Mouse (Mus musculus): Measurements from ENCODE around the gene Klk12. TPM values are rescaled to one million over a fixed set of nuclear protein-coding genes. Genes with fewer than 3 reads are reported as not detected.
A peak's percentile ranks its signal among the peaks of the same experiment; 100 is the strongest.

Gene Klk12
- polyA plus RNA-seq, 1 experiment from 2014 or later, result not detected

DNA sequence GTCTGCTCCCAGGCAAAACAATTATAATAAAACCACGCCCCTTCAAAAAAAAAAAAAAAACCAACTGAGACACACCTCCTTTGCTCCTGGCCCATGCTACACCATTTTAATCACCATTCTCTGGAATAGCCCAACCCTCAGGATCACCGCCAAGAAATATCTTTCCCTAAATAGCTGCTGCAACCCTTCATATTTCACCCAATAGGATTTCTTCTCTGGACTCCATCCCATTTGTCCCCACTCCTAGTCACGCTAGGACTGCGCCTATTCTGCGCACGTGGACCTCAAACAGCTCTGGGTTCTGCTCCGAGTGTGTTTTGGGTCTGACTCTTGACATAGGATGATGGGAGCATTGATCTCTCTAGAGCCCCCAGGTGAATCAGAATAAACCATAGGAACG is 27.7 kb downstream of the Klk12 start:
- ATAC-seq (ENCODE audit: insufficient number of reproducible peaks, insufficient read depth, low FRiP score, low read depth), result no peak; the same call in 1 of the 2 replicates
- Histone ChIP-seq H3K4me1 (ENCODE audit: control insufficient read depth in 2 of 2, insufficient read depth in 2 of 2, low read length in 2 of 2) (peaks cover 9 to 11% of the 10 kb centered on the region in 2 experiments; a peak in 2 of 4 replicates), H3K27me3 (ENCODE audit: control insufficient read depth, insufficient read depth, low read length) (peaks cover 28% of the 10 kb centered on the region), H3K4me3 (ENCODE audit: control insufficient read depth in 1 of 2, insufficient read depth in 1 of 2, low read depth in 1 of 2, low read length in 2 of 2) (peak overlapping the region; percentile 57 to 64), H3K4me2 (ENCODE audit: low read length) (peak overlapping the region; percentile 83), H3K36me3 (ENCODE audit: control insufficient read depth, insufficient read depth, low read length) (no peaks in the 10 kb centered on the region), H3K9me3 (ENCODE audit: control insufficient read depth, low read length) (no peaks in the 10 kb centered on the region), H3K27ac (replicated peaks in 1 of 2; ENCODE audit: control insufficient read depth in 1 of 2, insufficient read depth in 1 of 2, low read depth in 2 of 2, low read length in 2 of 2) (no peak overlapping the region), H3K9ac (ENCODE audit: low read length) (no peak overlapping the region)
- WGBS, result 8% methylated on average over 8 of the region's 8 CpGs

DNA sequence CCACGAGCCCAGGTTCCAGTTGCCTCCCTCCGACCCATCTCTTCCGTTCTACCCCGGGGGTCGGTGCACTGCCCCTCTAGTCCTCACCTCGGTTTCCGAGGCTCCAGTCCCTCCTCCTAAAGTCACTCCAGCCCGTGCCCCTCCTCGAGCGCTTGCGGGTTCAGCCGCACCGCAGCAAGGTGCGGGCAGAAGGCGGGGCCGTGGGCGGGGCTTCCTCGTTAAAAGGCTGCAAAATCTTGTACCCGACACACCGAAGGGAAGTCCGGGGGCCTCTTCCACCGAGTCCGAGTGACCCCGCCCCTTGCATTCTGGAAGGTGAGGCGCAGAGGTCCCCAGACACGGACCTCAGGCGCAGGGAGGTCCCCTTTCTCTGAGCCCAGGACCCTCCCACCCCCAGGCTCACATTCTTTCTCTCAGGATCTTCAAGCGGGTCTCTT is 28.7 kb downstream of the Klk12 start, which contains the start of gene Klk8:
TSS of gene Klk8 (plus strand) at position 245 of the 437 bp plus-strand sequence.
- peaks cover 9 to 11% of the 10 kb centered on the region in 2 experiments; a peak in 2 of 4 replicates for H3K4me1 ChIP-seq (ENCODE audit: control insufficient read depth in 2 of 2, insufficient read depth in 2 of 2, low read length in 2 of 2)
- WGBS, result under 1% methylated on average over 28 of the region's 28 CpGs
- peak within 1 kb of the TSS; percentile 83 for H3K4me2 ChIP-seq (ENCODE audit: low read length)
- ATAC-seq (ENCODE audit: insufficient number of reproducible peaks, insufficient read depth, low FRiP score, low read depth), result no peak
- H3K4me3 ChIP-seq (ENCODE audit: control insufficient read depth in 1 of 2, insufficient read depth in 1 of 2, low read depth in 1 of 2, low read length in 2 of 2), result peak within 1 kb of the TSS; percentile 57 to 64
- H3K9me3 ChIP-seq (ENCODE audit: control insufficient read depth, low read length), result no peaks in the 10 kb centered on the region
- H3K27me3 ChIP-seq (ENCODE audit: control insufficient read depth, insufficient read depth, low read length), result peaks cover 28% of the 10 kb centered on the region
- H3K36me3 ChIP-seq (ENCODE audit: control insufficient read depth, insufficient read depth, low read length), result no peaks in the 10 kb centered on the region
- H3K27ac ChIP-seq (replicated peaks in 1 of 2; ENCODE audit: control insufficient read depth in 1 of 2, insufficient read depth in 1 of 2, low read depth in 2 of 2, low read length in 2 of 2), result no peak within 1 kb of the TSS
- H3K9ac ChIP-seq (ENCODE audit: low read length), result peak within 1 kb of the TSS; percentile 51

DNA sequence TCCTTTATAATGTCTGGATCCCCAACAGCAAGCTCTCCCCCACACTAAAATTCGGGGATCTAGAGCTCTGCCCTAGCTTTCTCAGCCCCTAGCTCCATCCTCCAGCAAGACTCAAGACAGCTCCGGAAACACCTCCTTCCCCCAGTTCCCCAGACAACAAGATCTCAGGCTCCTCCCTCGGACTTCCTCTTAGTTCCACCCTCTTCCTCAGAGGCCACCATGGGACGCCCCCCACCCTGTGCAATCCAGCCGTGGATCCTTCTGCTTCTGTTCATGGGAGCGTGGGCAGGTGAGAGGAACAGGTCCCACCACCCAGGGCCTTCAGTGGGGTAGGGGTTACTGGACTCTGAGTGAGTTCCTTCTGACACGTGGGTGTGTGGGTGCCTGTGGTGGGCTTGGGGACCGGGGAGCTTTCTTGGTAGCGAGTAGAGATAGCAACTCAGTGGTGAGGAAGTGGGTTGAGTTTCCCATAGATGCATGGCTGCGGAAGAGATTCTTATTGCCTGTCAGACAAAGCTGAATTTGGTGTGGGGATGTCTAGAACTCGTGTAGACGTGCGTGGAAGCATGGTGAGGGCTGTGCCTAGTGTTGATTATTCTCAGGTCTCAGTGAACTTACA is 29.3 kb downstream of the Klk12 start:
- Histone ChIP-seq H3K9me3 (ENCODE audit: control insufficient read depth, low read length) (no peaks in the 10 kb centered on the region), H3K4me3 (ENCODE audit: control insufficient read depth in 1 of 2, insufficient read depth in 1 of 2, low read depth in 1 of 2, low read length in 2 of 2) (peak overlapping the region; percentile 57 to 64), H3K27me3 (ENCODE audit: control insufficient read depth, insufficient read depth, low read length) (peaks cover 28% of the 10 kb centered on the region), H3K27ac (replicated peaks in 1 of 2; ENCODE audit: control insufficient read depth in 1 of 2, insufficient read depth in 1 of 2, low read depth in 2 of 2, low read length in 2 of 2) (no peak overlapping the region), H3K4me1 (ENCODE audit: control insufficient read depth in 2 of 2, insufficient read depth in 2 of 2, low read length in 2 of 2) (peaks cover 9 to 11% of the 10 kb centered on the region in 2 experiments; a peak in 2 of 4 replicates), H3K36me3 (ENCODE audit: control insufficient read depth, insufficient read depth, low read length) (no peaks in the 10 kb centered on the region), H3K9ac (ENCODE audit: low read length) (peak overlapping the region; percentile 51; the same call in 1 of the 2 replicates), H3K4me2 (ENCODE audit: low read length) (peak overlapping the region; percentile 83)
- 32% methylated on average over 13 of the region's 13 CpGs for WGBS
- 0 out of 2 replicates have a peak, but pooled peaks have one; percentile 18 for ATAC-seq (ENCODE audit: insufficient number of reproducible peaks, insufficient read depth, low FRiP score, low read depth)

DNA sequence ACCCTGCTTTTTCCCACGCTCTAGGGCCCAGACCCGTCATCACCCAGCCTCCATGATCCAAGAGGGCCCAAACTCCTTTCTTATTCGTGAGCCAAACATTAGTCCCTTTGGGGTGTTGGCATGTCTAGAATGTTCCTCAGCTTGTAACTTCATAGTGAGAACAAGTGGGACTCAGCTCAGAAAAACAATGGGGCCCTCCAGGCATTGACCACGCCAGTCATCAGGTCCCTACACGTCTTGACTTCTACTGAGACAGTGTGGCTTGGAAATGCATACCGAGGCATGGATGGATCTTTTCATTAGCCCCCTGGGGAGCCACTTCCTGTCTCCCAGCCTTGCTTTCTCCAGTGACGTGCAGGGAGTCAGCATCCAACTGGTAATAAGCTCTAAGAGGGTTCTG is 31.2 kb downstream of the Klk12 start:
- peaks cover 9 to 11% of the 10 kb centered on the region in 2 experiments; a peak in 2 of 4 replicates for H3K4me1 ChIP-seq (ENCODE audit: control insufficient read depth in 2 of 2, insufficient read depth in 2 of 2, low read length in 2 of 2)
- no peak overlapping the region for H3K4me2 ChIP-seq (ENCODE audit: low read length)
- no peak overlapping the region for H3K4me3 ChIP-seq (ENCODE audit: control insufficient read depth in 1 of 2, insufficient read depth in 1 of 2, low read depth in 1 of 2, low read length in 2 of 2)
- H3K36me3 ChIP-seq (ENCODE audit: control insufficient read depth, insufficient read depth, low read length), result no peaks in the 10 kb centered on the region
- H3K27me3 ChIP-seq (ENCODE audit: control insufficient read depth, insufficient read depth, low read length), result peaks cover 28% of the 10 kb centered on the region
- no peak for ATAC-seq (ENCODE audit: insufficient number of reproducible peaks, insufficient read depth, low FRiP score, low read depth)
- WGBS, result 73% methylated on average over 7 of the region's 7 CpGs
- H3K9ac ChIP-seq (ENCODE audit: low read length), result no peak overlapping the region
- H3K9me3 ChIP-seq (ENCODE audit: control insufficient read depth, low read length), result no peaks in the 10 kb centered on the region
- no peak overlapping the region for H3K27ac ChIP-seq (replicated peaks in 1 of 2; ENCODE audit: control insufficient read depth in 1 of 2, insufficient read depth in 1 of 2, low read depth in 2 of 2, low read length in 2 of 2)

DNA sequence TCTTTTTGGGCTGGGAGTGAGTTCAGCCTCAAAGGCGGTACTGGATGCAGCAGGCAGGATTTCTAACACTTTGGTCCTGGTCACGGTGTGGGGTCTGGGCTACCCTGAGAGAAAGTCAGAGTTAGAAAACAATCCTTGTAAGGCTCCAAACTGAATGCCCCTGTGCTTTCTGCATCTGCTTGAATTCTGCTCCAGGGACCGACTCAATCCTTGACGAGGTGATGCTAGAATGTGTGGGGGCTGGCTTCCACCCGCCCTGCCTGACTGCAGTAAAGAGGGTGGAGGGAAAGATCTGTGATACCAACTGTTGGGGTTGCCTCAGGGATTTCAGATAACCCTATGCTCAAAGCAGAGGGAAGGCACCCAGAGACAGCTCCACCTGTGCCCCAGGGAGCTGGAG is 42.3 kb downstream of the Klk12 start, which contains the start of gene Klk7:
TSS of gene Klk7 (plus strand) at position 301 of the 400 bp plus-strand sequence.
- Histone ChIP-seq H3K36me3 (ENCODE audit: control insufficient read depth, insufficient read depth, low read length) (no peaks in the 10 kb centered on the region), H3K27me3 (ENCODE audit: control insufficient read depth, insufficient read depth, low read length) (no peaks in the 10 kb centered on the region), H3K4me1 (ENCODE audit: control insufficient read depth in 2 of 2, insufficient read depth in 2 of 2, low read length in 2 of 2) (no peaks in the 10 kb centered on the region), H3K27ac (replicated peaks in 1 of 2; ENCODE audit: control insufficient read depth in 1 of 2, insufficient read depth in 1 of 2, low read depth in 2 of 2, low read length in 2 of 2) (no peak within 1 kb of the TSS), H3K9ac (ENCODE audit: low read length) (no peak within 1 kb of the TSS), H3K4me3 (ENCODE audit: control insufficient read depth in 1 of 2, insufficient read depth in 1 of 2, low read depth in 1 of 2, low read length in 2 of 2) (no peak within 1 kb of the TSS), H3K4me2 (ENCODE audit: low read length) (no peak within 1 kb of the TSS), H3K9me3 (ENCODE audit: control insufficient read depth, low read length) (no peaks in the 10 kb centered on the region)
- ATAC-seq (ENCODE audit: insufficient number of reproducible peaks, insufficient read depth, low FRiP score, low read depth), result no peak
- WGBS, result 36% methylated on average over 5 of the region's 5 CpGs

DNA sequence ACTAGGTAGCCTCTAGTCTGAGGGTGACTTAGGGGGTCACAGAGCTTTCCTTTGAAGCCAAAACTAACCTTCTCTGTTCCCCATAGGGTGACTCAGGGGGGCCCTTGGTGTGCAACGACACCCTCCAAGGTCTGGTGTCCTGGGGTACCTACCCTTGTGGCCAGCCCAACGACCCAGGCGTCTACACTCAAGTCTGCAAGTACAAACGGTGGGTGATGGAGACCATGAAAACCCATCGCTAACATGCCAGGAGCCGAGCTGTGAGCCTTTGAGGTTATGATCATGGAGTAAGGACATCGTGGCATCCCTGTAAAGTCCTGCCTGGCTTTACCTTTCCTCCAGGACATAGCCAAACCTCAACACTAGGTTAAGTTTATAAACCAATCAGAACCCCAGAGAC is 46.5 kb downstream of the Klk12 start:
- no peak for ATAC-seq (ENCODE audit: insufficient number of reproducible peaks, insufficient read depth, low FRiP score, low read depth)
- Histone ChIP-seq H3K27ac (replicated peaks in 1 of 2; ENCODE audit: control insufficient read depth in 1 of 2, insufficient read depth in 1 of 2, low read depth in 2 of 2, low read length in 2 of 2) (no peak overlapping the region), H3K27me3 (ENCODE audit: control insufficient read depth, insufficient read depth, low read length) (no peaks in the 10 kb centered on the region), H3K4me2 (ENCODE audit: low read length) (no peak overlapping the region), H3K9ac (ENCODE audit: low read length) (no peak overlapping the region), H3K4me1 (ENCODE audit: control insufficient read depth in 2 of 2, insufficient read depth in 2 of 2, low read length in 2 of 2) (no peaks in the 10 kb centered on the region), H3K4me3 (ENCODE audit: control insufficient read depth in 1 of 2, insufficient read depth in 1 of 2, low read depth in 1 of 2, low read length in 2 of 2) (no peak overlapping the region), H3K36me3 (ENCODE audit: control insufficient read depth, insufficient read depth, low read length) (no peaks in the 10 kb centered on the region), H3K9me3 (ENCODE audit: control insufficient read depth, low read length) (no peaks in the 10 kb centered on the region)
- 74% methylated on average over 7 of the region's 7 CpGs for WGBS

DNA sequence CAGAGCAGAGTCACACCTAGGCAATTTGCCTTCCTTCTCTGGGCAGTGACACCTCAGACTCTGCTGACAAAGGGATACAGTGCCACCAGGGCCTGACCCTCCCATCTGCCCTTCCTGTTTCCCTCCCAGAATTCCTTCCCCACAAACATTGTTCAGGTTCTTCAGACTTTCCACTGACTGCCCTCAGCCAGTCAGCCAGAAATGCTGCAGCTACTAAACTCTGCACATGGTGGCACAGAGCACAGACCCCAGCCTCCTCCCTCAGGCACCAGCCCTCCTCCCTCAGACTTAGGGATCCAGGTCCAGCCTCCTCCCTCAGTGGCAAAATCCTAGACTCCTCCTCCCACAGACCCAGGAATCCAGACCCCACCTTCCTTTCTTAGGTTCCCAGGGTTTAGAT is 48.0 kb downstream of the Klk12 start:
- no peaks in the 10 kb centered on the region for H3K27me3 ChIP-seq (ENCODE audit: control insufficient read depth, insufficient read depth, low read length)

DNA sequence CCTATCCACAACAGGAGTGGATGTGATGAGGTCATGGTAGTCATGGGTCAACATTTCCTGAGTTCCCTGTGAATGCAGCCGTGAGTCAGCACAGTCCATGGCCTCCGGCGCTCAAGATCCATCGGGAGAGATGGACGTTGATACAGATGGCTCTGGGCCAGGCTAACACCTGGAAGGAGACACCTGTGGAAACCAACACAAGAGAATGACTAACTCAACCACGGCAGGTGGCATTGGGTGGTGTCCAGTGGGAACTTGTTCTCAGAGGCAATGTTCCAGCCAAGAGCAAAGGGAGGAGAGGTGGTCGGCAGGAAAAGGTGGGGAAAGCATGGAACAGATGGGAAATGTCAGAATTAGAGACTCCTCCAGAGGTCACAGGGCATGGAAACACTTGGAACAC is 52.9 kb downstream of the Klk12 start:
- no peaks in the 10 kb centered on the region for H3K36me3 ChIP-seq (ENCODE audit: control insufficient read depth, insufficient read depth, low read length)
- 73% methylated on average over 7 of the region's 7 CpGs for WGBS
- no peaks in the 10 kb centered on the region for H3K4me1 ChIP-seq (ENCODE audit: control insufficient read depth in 2 of 2, insufficient read depth in 2 of 2, low read length in 2 of 2)
- no peaks in the 10 kb centered on the region for H3K27me3 ChIP-seq (ENCODE audit: control insufficient read depth, insufficient read depth, low read length)
- H3K4me2 ChIP-seq (ENCODE audit: low read length), result no peak overlapping the region
- no peak for ATAC-seq (ENCODE audit: insufficient number of reproducible peaks, insufficient read depth, low FRiP score, low read depth)
- no peaks in the 10 kb centered on the region for H3K9me3 ChIP-seq (ENCODE audit: control insufficient read depth, low read length)
- H3K27ac ChIP-seq (replicated peaks in 1 of 2; ENCODE audit: control insufficient read depth in 1 of 2, insufficient read depth in 1 of 2, low read depth in 2 of 2, low read length in 2 of 2), result no peak overlapping the region
- no peak overlapping the region for H3K4me3 ChIP-seq (ENCODE audit: control insufficient read depth in 1 of 2, insufficient read depth in 1 of 2, low read depth in 1 of 2, low read length in 2 of 2)
- H3K9ac ChIP-seq (ENCODE audit: low read length), result no peak overlapping the region

More for the DNA sequence above, 48.0 kb downstream of the Klk12 start:
- Histone ChIP-seq H3K9me3 (ENCODE audit: control insufficient read depth, low read length) (no peaks in the 10 kb centered on the region), H3K4me2 (ENCODE audit: low read length) (no peak overlapping the region), H3K9ac (ENCODE audit: low read length) (no peak overlapping the region), H3K4me3 (ENCODE audit: control insufficient read depth in 1 of 2, insufficient read depth in 1 of 2, low read depth in 1 of 2, low read length in 2 of 2) (no peak overlapping the region), H3K4me1 (ENCODE audit: control insufficient read depth in 2 of 2, insufficient read depth in 2 of 2, low read length in 2 of 2) (no peaks in the 10 kb centered on the region), H3K36me3 (ENCODE audit: control insufficient read depth, insufficient read depth, low read length) (no peaks in the 10 kb centered on the region), H3K27ac (replicated peaks in 1 of 2; ENCODE audit: control insufficient read depth in 1 of 2, insufficient read depth in 1 of 2, low read depth in 2 of 2, low read length in 2 of 2) (no peak overlapping the region)
- ATAC-seq (ENCODE audit: insufficient number of reproducible peaks, insufficient read depth, low FRiP score, low read depth), result no peak

Data from heart, embryonic 14.5 days (tissue).